Mouse (Mus musculus) CD4-positive naive resting alpha-beta T cell, adult 76 days (primary cell): ENCODE measurements around the gene Gm15217. TPM values are rescaled to one million over a fixed set of nuclear protein-coding genes. Genes with fewer than 3 reads are reported as not detected.

Source experiments
- total RNA-seq: library from RNA; stranded (reverse); gene quantifications from one replicate; pipeline ENCODE4 v1.2.4, GENCODE M21; 2023

Gm15217 gene
- total RNA-seq, result not detected

GRCm38 (mm10) chr14:46379285-46379684 is at the start of gene Gm15217:
Gene Gm15217 (plus strand): TSS chr14:46379414.

GRCm38 (mm10) chr14:46390249-46390775 is 11.1 kb downstream of the Gm15217 start, which contains the start of gene Bmp4:
Gene Bmp4 (minus strand): TSS chr14:46390669.

Other genes with a start within 250 kb of the Gm15217 start
- not detected for gene Bmp4, start 11.3 kb downstream of the Gm15217 start, total RNA-seq